Mouse (Mus musculus) B cell, adult 2 months (primary cell): ENCODE measurements around the gene Ate1.
"Not testable (repeated sequence)": the region's sequence is repeated elsewhere in the genome, so short reads cannot be mapped to it uniquely, and the experiment has no call there.

Experiments
- DNase-seq, 2 experiments: peaks; one replicate each; pipeline ENCODE4 v3.0.0; 2022

The Ate1 gene

GRCm38 (mm10) chr7:130390060-130390459, 130.1 kb downstream of the Ate1 start:
- DNase-seq: not testable (repeated sequence)

- no peak for DNase-seq
Measured at GRCm38 (mm10) chr7:130386308-130386707, 133.9 kb downstream of the Ate1 start.

DNA sequence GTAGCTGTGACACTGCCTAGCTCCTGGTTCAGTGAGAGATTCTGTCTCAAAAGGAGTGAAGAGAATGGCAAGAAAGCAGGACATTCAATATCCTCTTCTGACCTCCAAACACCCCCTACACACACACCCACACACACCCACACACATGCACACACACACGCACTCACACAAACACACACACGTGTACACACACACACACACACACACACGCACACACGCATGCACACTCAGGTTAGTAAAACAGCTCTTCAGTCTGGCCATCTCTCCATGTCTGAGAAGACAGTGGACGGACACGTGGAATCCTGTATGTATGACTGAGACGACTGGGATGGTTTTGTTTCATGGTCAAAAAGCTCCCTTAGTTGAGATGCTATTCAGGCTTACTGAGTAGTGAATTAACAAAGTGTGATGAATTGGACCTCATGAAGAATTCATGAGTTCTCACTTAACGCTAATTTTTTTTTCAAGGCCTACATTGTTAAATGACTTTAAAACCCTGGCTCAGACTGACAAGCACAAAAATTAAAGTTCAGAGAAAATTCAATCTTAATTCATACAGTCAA, 134.4 kb downstream of the Ate1 start:
- no peak for DNase-seq

DNA sequence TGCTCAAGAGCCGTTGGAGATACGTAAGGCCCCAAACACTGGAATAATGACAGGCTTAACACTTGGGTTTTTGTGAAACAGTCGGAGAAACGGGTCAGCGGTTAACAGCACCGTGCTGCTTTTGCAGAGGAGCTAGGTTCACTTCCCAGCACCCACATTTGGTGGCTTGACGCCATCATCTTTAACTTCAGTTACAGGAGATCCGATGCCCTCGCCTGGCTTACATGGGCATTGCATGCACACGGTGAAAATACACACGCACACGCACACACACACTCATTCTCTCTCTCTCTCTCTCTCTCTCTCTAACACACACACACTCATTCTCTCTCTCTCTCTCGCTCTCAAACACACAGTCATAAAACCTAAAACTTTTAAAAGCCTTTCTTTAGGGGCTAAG, 138.0 kb downstream of the Ate1 start:
- DNase-seq: no peak

- DNase-seq: no peak
Measured at GRCm38 (mm10) chr7:130381387-130381951, 138.7 kb downstream of the Ate1 start.

- no peak for DNase-seq
Measured at GRCm38 (mm10) chr7:130380769-130381355, 139.3 kb downstream of the Ate1 start.

- no peak for DNase-seq
Measured at GRCm38 (mm10) chr7:130380367-130380766, 139.8 kb downstream of the Ate1 start.

DNA sequence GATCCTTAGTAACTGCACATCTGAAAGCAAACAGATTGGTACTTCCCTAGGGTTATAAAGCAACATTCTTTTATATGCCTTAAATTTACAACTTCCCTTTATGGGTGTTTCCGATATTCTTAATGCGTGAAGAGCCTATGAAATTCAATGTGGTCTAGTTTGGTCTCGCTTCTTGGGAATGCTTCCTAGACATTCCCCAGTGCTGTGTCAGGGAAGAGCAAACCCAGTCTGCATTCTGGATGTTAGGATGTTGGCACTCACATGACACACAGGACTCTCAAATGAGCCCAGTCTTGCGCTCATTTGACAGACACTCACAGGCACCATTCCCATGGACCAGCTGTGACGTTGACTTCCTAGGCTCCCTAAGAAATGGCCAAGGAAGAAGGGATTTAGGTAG, 140.3 kb downstream of the Ate1 start:
- DNase-seq: no peak

DNA sequence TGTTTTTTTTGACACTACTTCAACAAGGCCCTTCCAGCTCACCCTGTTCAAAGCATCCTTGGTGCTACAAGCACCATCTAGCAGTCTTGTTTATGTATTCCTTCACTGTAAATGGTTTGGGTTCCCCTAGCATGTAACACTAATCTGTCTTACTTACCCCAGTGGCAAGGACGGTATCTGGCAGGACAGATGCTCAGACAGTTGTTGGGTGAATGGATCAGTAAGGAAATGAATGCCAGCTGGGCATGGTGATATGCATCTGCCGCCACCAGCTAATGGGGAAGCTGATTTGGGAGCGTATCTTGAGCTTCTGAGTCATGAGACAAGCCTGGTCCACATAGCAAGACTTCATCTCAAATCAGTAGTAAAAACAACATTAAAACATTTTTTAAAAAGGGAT, 141.9 kb downstream of the Ate1 start:
- DNase-seq: no peak

DNA sequence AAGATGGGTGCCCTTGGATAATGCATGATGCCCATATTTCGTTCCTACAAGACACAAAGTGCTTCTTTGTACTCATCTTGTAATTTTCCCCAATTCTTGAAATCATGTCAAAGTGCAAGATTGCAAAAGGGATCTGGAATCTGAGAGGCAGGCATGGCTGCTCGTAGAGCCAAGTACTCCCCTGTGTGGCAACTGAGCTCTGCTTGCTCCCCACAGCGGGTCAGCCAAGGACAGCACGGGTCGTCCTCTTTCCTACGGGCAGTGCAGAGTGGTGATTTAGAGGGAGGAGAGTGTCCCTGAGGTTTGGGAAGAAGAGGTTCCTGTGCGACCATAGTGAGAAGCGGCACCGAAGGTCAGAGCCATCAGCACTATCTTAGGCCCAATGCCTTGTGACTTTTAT, 145.9 kb downstream of the Ate1 start:
- no peak for DNase-seq

DNA sequence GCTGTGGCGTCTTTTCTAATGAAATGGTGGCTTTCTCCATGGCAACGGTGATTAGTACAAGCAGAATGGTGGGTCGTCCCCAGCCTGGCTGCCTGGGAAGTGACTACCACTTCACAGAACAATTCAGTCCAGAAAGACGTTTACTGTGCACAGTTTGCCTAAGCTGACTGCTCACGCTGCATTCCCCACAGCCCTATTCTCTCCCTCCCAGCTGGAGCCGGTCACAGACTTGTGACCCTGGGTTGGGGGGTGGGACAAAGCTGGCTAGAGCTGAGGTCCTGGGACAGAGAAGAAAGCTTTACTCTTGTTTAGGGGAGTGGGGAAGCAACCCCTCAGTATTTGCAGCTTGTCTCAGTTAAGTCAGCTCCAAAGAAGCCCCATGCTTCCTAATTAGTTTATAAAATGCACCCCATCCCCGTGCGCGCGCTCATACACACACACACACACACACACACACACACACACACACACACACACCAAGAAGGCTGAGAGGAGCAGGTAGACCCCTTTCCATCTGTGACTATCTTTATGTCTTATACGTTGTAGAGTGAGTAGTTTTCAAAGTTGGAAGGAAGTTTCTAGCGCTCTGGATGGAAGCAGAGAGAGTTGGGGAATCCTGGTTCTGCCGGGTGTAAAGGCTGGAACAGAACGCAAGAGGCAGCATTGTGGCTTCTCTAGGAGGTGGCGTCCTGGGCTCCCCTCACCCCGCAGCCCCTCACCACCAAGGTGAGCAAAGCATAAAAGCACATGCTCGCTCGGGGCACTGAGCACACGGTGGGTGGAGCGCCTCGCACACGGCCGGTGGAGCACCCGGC, 151.1 kb downstream of the Ate1 start:
- no peak for DNase-seq

GRCm38 (mm10) chr7:130368036-130368826, 151.9 kb downstream of the Ate1 start:
- DNase-seq: no peak

DNA sequence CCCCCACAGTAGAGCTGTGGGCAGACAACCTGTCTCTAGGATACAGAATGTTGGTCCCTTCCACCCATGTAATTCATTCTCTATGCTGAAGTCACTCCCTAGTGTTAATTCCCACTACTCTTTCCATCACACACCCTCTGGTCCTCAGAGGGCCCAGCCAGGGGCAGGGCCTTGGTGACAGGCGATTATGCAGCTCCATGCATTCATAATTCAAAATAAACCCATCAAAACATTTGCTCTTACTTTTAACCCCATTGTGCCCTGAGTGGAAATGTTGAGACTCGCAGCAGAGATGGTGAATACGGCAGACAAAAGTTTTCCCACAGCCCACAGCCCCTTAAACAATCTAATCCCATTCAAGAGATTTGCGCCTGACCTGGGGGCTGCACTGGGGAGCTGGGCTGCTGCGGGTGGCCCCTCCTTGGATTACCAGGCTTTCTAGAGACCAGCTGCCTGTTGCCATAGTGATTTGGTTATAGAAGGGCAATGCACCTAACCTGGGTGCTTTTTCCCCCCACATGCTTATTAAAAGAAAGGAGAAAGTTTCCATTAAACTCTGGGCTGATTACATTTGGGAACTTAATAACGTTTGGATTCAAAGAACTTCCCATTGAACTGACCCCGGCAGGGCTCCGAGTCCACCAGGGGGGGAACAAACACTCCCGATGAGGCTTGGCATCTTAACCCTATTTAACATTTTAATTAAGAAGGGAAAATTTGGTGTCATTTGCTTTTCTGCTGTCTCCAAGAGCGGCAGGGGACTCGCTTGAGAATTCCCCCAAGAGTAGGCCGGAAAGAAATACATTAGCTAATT, 152.7 kb downstream of the Ate1 start:
- no peak for DNase-seq

- DNase-seq: no peak
Measured at GRCm38 (mm10) chr7:130365711-130366110, 154.5 kb downstream of the Ate1 start.
